Mouse (Mus musculus) heart, postnatal 0 days (tissue): ENCODE results near the gene Ccnl2.

Experiments
- CTCF ChIP-seq: IDR thresholded peaks from 2 replicates; pipeline ENCODE4 v1.5.1; 2016; ENCODE audit warnings: antibody characterized with exemption, control low read depth, low read depth
- EP300 ChIP-seq: IDR thresholded peaks from 2 replicates; pipeline ENCODE4 v1.6.1; 2016; ENCODE audit warnings: antibody characterized with exemption, low read depth

DNA sequence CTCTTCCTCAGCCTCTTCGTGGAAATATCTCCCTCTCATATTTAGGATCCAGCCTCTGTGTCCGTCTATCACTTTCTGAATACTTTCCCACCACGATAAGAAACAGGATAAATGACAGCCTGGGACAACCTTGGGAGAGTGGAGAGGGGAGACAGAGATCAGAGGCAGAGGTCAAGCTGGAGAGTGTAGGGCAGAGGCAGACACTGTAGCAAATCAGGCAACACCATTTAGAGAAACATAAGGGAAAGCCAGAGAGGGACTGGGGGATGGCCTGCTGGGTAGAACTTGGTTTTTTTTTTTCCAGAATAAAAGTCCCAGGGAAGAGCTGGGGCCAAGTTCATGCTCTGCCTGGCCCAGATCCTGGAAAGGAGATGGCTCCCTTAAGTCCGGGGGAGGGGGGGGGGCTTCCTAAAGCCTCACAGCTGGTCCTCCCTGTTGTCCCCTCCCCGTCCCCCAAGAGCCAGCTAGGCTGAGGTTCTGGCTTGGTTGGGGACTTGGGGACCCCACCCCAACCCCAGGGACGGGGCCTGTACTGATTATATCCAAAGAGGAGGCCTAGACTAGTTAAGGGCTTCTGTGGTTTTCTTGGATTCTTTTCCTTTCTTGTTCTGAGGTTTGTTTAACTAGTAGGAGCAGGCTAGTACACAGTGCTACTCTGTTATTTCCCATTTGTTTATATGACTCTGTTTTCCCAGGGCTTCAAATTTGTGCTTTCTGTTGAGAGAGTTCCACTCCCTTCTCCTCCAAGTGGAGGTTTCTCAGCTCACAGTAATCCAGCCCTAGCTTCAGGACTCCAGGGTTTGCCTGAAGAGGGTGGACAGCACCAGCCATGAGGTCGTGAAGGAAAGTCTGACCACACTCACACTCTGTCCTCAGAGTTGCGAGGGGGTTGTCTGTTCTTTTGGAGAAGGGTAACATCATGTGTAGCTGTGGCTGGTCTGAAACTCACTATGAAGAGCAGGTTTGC lies 26.2 kb downstream of the Ccnl2 start:
- TF ChIP-seq CTCF (no peak), EP300 (no peak)
